Mouse (Mus musculus) retina, adult 2 months (tissue): ENCODE results near the gene Pnp2.
"Not testable (repeated sequence)": the region's sequence is repeated elsewhere in the genome, so short reads cannot be mapped to it uniquely, and the experiment has no call there.

Source experiments
- DNase-seq: peaks from one replicate; pipeline ENCODE4 v3.0.0-alpha.2; 2012; ENCODE audit warnings: low read depth, low spot score

Pnp2 gene

DNA sequence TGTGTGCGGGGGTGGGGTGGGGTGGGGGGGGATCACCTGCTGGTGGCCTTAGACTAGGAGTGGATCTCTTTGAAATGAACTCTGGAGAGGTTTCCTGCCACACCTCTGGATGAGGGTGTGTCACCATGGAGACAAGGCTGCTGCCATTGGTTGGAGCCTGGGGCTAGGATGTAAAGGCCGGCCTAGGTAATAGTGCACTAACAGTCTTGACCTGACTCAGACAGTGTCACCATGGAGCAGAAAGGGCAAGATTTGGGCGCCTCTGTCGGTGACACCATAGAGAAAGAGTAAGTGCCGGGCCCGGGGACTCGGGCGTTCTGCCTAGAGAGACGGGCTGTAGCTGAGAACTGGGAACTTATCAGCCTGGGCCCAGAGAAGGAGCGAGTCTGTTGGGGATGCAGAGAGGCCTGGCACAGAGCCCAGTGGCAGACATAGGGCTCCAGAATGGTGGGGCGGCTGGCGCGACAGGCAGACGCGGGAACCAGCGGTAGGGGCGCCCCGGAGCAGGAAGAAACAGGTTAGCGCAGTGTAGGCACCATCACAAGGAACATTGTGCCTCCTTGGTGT is at the start of gene Pnp2:
Gene Pnp2 (plus strand): TSS at position 51 of the 567 bp plus-strand sequence.
- DNase-seq = not testable (repeated sequence)

- no peak for DNase-seq
Observed at GRCm38 (mm10) chr14:50908126-50908525, 47.7 kb upstream of the Pnp2 start.

DNA sequence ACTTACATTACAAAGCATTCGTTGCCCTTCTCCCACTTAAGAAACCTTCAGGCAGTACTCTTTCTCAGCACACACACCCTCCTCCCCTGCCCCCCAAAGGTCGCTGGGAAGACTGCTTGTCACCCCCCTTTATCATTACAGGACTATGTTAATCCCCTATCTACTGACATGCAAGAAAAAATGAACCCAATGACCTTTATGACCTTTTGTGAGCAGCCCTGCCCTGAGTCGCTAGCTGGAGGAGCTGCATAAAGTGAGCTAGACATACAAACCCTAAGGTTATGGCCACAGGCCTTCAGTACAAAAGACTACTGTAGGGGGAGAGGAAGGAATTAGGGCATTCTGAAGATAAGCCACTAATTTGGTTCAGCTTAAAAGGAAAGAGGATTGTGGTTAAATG is 44.4 kb upstream of the Pnp2 start:
- no peak for DNase-seq

DNA sequence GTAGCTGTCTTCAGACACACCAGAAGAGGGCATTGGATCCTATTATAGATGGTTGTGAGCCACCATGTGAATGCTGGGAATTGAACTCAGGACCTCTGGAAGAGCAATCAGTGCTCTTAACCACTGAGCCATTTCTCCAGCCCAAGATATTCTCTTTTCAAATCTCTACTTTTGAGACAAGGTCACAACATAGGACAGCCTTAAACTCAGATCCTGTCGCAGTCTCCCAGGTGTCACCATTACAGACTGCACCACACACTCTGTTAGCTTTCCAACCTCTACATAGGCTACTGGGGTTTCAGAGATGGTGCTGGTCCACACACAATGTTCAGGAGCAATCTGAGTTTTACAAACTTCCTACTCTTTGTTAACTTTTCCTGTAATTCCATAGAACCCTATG is 32.4 kb upstream of the Pnp2 start:
- DNase-seq = not testable (repeated sequence)

DNA sequence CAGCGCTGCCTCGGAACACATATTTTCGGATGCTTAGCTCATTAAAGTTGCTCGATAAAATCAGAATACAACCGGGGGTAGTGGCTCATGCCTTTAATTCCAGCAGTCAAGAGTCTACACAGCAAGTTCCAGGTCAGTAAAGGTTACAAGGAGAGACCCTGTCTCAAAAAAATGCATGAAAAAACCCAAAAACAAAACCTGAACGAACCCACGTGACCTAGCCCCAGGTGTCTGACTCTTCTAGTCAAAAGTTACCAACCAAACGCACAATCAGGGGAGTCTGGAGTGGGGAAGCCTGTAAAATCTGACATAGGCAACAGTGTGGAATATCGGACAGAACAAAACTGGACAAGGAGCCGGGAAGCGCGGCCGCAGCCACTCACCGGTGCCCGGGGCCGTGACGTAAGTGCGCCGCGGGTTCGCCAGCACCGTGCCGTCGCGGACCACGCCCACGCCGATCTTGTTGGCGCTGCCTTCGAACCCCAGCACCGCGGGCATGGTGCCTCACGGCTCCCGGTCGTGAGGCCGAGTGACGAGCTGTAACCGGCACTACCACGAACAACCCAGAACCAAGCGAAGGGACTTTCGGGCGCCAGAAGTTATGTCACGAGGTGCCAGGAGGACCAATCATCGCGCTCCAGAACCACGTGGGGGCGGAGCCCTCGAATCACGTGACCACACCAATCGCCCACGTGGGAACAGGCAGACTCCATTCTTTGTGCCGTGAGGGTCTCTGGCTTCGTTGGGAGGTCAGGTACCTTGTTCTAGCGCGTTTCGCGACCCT is 31.3 kb upstream of the Pnp2 start, which contains the start of the genes Osgep and Apex1:
Gene Osgep (minus strand): TSS at position 613 of the 784 bp plus-strand sequence.
Gene Apex1 (plus strand): TSS at position 688 of the 784 bp plus-strand sequence.
- DNase-seq = peak; percentile 80

- no peak for DNase-seq
Observed at GRCm38 (mm10) chr14:50925111-50925920, 30.5 kb upstream of the Pnp2 start.

GRCm38 (mm10) chr14:50927366-50927765 is 28.4 kb upstream of the Pnp2 start:
- no peak for DNase-seq

- DNase-seq = no peak
Observed at GRCm38 (mm10) chr14:50929951-50930350, 25.8 kb upstream of the Pnp2 start.

DNA sequence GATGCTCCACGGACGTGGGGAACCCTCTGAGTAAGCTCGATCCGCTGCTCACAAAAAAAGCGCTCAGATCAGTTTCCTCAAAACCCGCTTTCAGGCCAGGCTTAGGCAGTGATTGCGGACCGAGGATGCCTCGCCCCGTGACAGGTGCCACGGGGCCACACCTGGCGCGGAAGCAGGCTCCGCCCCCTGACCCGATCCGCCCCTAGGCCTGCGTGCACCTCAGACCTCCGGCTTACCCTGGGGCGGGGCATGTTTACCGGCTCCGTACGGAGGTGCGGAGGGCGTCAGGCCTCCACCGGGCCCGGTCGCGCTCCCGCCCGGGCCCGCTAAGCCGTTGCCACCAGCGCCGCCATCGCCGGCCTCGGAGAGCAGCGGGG is 25.4 kb upstream of the Pnp2 start:
- no peak for DNase-seq

DNA sequence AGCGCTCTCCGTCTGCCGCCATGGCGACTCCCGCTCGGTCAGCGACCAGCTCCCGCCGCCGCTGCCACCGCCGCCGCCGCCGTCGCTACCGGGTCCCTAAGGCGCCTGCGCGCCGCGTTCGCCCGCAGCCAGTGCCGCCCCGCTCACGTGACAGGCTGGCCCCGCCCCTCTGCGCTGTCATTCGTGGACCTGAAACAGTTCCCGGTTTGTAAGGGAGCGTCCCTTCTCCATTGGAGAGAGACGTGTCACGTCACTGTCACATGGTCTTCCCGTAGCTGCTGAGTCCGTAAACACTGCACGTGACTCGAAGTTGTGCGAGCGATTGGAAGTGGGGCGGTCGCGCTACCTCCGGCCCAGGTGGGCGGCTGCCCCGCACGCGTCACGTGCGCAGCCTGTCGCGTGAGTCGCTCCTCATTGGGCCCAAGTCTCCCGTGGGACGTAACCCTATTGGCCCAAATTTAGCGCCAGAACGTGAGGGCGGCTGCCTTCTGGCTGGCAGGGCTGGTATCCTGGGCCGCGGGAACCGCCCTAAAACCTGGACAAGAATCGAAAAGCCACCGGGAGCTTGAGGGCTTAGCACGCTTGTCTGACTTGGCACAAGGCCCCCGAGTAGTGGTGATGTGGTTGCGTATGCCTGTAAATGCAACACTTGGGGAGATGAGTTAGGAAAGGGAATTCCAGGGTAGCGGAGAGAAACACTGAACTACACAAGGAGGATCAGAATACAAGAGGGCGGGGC is 24.9 kb upstream of the Pnp2 start, which contains the start of the genes Pip4p1 and Pnp:
Gene Pip4p1 (minus strand): TSS at position 103 of the 739 bp plus-strand sequence.
Gene Pnp (plus strand): TSS at position 329 of the 739 bp plus-strand sequence.
- peak; percentile 97 for DNase-seq

GRCm38 (mm10) chr14:50931493-50932020 is 24.2 kb upstream of the Pnp2 start:
- no peak for DNase-seq

DNA sequence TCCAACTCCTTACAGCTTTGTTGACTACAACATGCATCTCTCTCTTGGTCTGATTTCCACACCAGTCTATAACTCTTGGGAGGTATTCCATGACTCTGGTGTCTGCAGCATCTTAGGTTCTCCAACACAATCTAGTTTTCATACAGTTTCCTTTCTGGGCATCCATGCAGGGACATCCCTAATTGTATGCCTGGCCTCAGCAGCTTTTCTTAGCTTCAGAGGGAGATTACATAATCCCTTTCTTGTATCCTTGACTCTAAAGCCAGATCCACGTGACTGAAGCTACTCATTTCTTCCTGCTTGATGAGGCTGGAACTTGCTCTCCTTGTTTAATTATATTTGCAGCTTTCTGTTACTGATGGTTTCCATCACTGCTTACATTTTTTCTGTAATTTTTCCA is 19.1 kb upstream of the Pnp2 start:
- no peak for DNase-seq

GRCm38 (mm10) chr14:50938119-50938908 is 17.5 kb upstream of the Pnp2 start:
- DNase-seq = no peak

- DNase-seq = no peak
Observed at GRCm38 (mm10) chr14:50938940-50939339, 16.9 kb upstream of the Pnp2 start.

DNA sequence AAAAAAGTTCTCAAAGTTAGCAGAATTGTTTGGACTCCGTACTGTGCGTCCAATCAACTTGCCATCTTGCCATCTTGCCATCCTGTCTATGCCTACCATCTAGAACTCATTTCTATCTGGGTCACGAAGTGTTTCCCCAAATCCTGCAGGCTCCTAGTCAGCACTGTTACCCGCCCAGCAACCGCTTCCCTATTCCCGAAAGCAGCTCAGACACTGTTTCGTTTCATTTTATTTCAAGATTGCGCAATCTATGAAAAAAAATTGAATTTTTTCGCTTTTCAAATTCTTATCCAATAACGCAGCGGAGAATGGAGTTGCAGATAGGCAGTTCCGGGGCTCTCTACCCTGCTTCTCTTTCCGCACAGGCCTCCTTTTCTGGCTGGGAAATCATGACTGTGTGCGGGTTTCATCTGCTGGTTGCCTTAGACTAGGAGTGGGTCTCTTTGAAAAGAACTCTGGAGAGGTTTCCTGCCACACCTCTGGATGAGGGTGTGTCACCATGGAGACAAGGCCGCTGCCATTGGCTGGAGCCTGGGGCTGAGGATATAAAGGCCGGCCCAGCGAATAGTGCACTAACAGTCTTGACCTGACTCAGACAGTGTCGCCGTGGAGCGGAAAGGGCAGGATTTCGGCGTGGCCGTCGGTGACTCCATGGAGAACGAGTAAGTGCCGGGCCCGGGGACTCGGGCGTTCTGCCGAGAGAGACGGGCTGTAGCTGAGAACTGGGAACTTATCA is 11.7 kb upstream of the Pnp2 start, which contains the start of gene Gm49342:
Gene Gm49342 (plus strand): TSS at position 586 of the 736 bp plus-strand sequence.
- peak; percentile 68 for DNase-seq

DNA sequence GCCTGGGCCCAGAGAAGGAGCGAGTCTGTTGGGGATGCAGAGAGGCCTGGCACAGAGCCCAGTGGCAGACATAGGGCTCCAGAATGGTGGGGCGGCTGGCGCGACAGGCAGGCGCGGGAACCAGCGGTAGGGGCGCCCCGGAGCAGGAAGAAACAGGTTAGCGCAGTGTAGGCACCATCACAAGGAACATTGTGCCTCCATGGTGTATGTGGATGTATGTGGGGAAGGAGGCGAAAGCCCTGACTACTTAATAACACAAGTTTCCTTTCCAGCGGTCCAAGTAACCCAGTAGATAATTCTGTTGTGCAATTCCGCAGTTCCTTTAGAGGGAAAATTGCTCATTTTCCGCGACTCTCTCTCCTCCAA is 11.1 kb upstream of the Pnp2 start:
- DNase-seq = not testable (repeated sequence)

DNA sequence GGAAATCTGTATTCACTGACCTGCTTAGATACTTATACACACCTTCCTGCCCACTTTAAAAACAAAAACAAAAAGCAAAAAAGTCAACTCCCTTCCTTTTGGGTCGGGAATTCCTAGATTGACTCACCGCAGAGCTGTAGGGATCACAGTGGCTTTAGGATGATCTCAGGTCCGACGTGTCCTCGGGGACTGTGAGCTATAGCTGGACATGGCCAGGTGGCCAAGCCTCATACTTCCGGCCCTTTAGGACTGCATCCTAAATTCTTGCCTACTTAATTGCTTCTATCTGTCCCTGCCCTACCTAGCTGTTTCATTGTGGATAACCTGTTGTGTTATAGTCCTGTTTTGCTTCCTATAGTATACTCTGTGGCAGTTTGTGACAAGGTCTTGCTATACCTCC is 10.7 kb upstream of the Pnp2 start:
- not testable (repeated sequence) for DNase-seq

- DNase-seq = not testable (repeated sequence)
Observed at GRCm38 (mm10) chr14:50945526-50945925, 10.3 kb upstream of the Pnp2 start.

- no peak for DNase-seq
Observed at GRCm38 (mm10) chr14:50955487-50955886, 305 bp upstream of the Pnp2 start.

- DNase-seq = not testable (repeated sequence)
Observed at GRCm38 (mm10) chr14:50956724-50957123, 932 bp downstream of the Pnp2 start.
